Mouse (Mus musculus): Measurements from ENCODE around the gene Tgfb3.

GRCm38 (mm10) chr12:86074681-86075080 lies 4.2 kb downstream of the Tgfb3 start:
- TF ChIP-seq CTCF (IDR thresholded peaks at IDR 0.05; ENCODE audit: low read depth): no peak
- TF ChIP-seq EP300 (IDR thresholded peaks at IDR 0.05; ENCODE audit: low read depth): no peak
